Mouse (Mus musculus): ENCODE data around the gene Hmgcl. TPM values are rescaled to one million over a fixed set of nuclear protein-coding genes. Genes with fewer than 3 reads are reported as not detected.

The Hmgcl gene
- polyA plus RNA-seq, 1 experiment: 27.9 TPM

- Histone ChIP-seq H3K4me3 (ENCODE audit: extremely low read depth, insufficient read depth, insufficient read length) (no peak overlapping the region), H3K27me3 (ENCODE audit: control insufficient read depth, insufficient read depth, low read length) (no peaks in the 10 kb centered on the region), H3K4me1 (ENCODE audit: control insufficient read depth, insufficient read depth, insufficient read length) (no peaks in the 10 kb centered on the region), H3K36me3 (ENCODE audit: control insufficient read depth, insufficient read depth, low read length) (peaks cover 69% of the 10 kb centered on the region), H3K27ac (ENCODE audit: insufficient read depth, low read length) (no peak overlapping the region)
- TF ChIP-seq CTCF (IDR thresholded peaks at IDR 0.05; ENCODE audit: extremely low read depth, insufficient read depth, insufficient read length, insufficient replicate concordance): no peak
- TF ChIP-seq POLR2A (IDR thresholded peaks at IDR 0.05; ENCODE audit: low read depth, low read length): no peak
- 98% methylated on average over 8 of the region's 8 CpGs for WGBS
- DNase-seq (ENCODE audit: low read depth in 1 of 2, low spot score in 2 of 2): no peak
These were observed 62.7 kb downstream of the Hmgcl start for GRCm38 (mm10) chr4:136008782-136009447.

- 92% methylated on average over 4 of the region's 4 CpGs for WGBS
- no peaks in the 10 kb centered on the region for H3K4me1 ChIP-seq (ENCODE audit: control insufficient read depth, insufficient read depth, insufficient read length)
- TF ChIP-seq CTCF (IDR thresholded peaks at IDR 0.05; ENCODE audit: extremely low read depth, insufficient read depth, insufficient read length, insufficient replicate concordance) (no peak), POLR2A (IDR thresholded peaks at IDR 0.05; ENCODE audit: low read depth, low read length) (no peak)
- H3K27me3 ChIP-seq (ENCODE audit: control insufficient read depth, insufficient read depth, low read length): no peaks in the 10 kb centered on the region
- H3K4me3 ChIP-seq (ENCODE audit: extremely low read depth, insufficient read depth, insufficient read length): no peak overlapping the region
- no peak overlapping the region for H3K27ac ChIP-seq (ENCODE audit: insufficient read depth, low read length)
- DNase-seq (ENCODE audit: low read depth in 1 of 2, low spot score in 2 of 2): no peak
- peaks cover 58% of the 10 kb centered on the region for H3K36me3 ChIP-seq (ENCODE audit: control insufficient read depth, insufficient read depth, low read length)
These were observed 64.3 kb downstream of the Hmgcl start for GRCm38 (mm10) chr4:136010586-136010985.

Other genes starting within 250 kb of the Hmgcl start
- 0.67 and 0.76 TPM in 2 replicates for gene Il22ra1, start 218.3 kb upstream of the Hmgcl start, polyA plus RNA-seq (2012; rRNA removed)
- gene Myom3, start 186.7 kb upstream of the Hmgcl start, polyA plus RNA-seq (2012; rRNA removed): 0.20 and 0.22 TPM in 2 replicates
- gene Srsf10, start 90.7 kb upstream of the Hmgcl start, polyA plus RNA-seq (2012; rRNA removed): 68.0 and 109 TPM in 2 replicates
- gene Pnrc2, start 72.6 kb upstream of the Hmgcl start, polyA plus RNA-seq (2012; rRNA removed): 12.2 and 14.7 TPM in 2 replicates
- 44.8 and 47.2 TPM in 2 replicates for gene Cnr2, start 51.1 kb upstream of the Hmgcl start, polyA plus RNA-seq (2012; rRNA removed)
- 45.7 TPM in 2 replicates for gene Fuca1, start 25.7 kb upstream of the Hmgcl start, polyA plus RNA-seq (2012; rRNA removed)
- 10.6 and 13.8 TPM in 2 replicates for gene Gale, start 17.3 kb downstream of the Hmgcl start, polyA plus RNA-seq (2012; rRNA removed)
- 115 and 178 TPM in 2 replicates for gene Lypla2, start 26.2 kb downstream of the Hmgcl start, polyA plus RNA-seq (2012; rRNA removed)
- gene Pithd1, start 40.8 kb downstream of the Hmgcl start, polyA plus RNA-seq (2012; rRNA removed): 31.0 and 48.2 TPM in 2 replicates
- 6.6 and 8.6 TPM in 2 replicates for gene Eloa, start 75.3 kb downstream of the Hmgcl start, polyA plus RNA-seq (2012; rRNA removed)
- 259 and 289 TPM in 2 replicates for gene Rpl11, start 107.0 kb downstream of the Hmgcl start, polyA plus RNA-seq (2012; rRNA removed)
- gene Id3, start 197.0 kb downstream of the Hmgcl start, polyA plus RNA-seq (2012; rRNA removed): 138 and 195 TPM in 2 replicates
- 32.1 and 33.5 TPM in 2 replicates for gene E2f2, start 225.9 kb downstream of the Hmgcl start, polyA plus RNA-seq (2012; rRNA removed)